Mouse (Mus musculus): ENCODE data around the gene R3hcc1l.

R3hcc1l gene

GRCm38 (mm10) chr19:42518620-42519310 is at the start of gene R3hcc1l:
Gene R3hcc1l (plus strand): TSS chr19:42518759.
- peak; percentile 94 for DNase-seq (ENCODE audit: extremely low spot score)

GRCm38 (mm10) chr19:42471571-42471970 is 47.0 kb upstream of the R3hcc1l start:
- DNase-seq (ENCODE audit: extremely low spot score), result no peak

- DNase-seq (ENCODE audit: extremely low spot score), result peak; percentile 24
These were observed 45.7 kb upstream of the R3hcc1l start for GRCm38 (mm10) chr19:42472831-42473230.

DNA sequence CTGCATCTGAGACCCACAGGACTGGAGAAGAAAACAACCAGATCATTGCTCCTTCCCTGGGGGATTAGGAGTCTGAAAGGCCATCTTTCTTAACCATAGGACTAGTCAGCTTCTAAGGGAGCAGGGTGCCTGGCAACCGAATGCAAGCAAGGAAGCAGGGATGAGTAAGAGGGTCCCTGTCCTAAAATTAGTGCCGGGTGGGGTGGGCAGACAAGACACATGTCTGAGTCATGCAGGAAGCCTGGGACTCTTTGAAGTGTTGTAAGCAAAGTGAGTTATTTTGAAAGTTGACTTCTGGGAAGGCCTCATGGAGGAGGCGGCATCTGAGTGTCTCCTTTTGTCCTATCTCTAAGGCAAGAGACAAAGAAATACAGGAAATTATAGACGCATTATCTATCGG is 40.8 kb upstream of the R3hcc1l start:
- DNase-seq (ENCODE audit: extremely low spot score), result no peak

DNA sequence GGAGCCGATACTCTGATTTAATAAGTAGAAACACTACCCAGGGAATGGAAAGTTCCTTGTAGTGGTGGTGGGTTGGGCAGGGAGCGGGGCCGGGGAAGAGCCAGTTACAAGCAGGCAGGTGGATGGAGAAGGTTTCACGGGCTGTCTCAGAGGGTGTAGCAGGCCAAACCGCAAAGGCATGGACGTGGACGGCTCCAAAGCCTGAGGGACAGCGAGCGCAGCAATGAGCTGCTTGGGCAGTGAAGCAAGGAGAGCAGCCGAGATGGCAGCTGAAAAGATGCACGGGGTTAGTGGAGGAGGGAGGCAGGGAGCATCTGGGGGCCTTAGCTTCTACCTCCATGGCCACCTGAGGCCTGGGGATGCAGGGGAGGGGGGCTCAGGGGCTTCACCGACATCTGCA is 40.3 kb upstream of the R3hcc1l start:
- DNase-seq (ENCODE audit: extremely low spot score), result no peak

DNA sequence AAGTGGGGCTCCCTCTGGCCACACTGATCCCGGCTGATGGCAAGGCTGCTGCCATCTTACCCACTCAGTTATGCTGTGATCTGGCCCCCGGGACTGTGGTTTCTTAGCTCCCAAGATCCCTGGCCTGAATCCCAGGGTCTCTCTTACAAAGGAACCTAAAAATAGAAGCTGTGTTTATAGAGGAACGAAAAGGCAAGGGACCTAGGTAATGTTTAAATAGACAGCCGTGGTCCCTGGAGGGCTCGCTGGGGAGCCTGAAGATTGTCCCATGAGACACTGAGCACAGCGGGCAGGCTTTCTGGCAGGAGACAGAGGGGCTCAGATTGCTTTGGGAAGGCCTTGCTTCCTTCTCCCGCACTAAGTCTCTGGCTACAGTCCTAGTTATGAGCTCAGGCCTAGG is 33.1 kb upstream of the R3hcc1l start:
- DNase-seq (ENCODE audit: extremely low spot score), result no peak

DNA sequence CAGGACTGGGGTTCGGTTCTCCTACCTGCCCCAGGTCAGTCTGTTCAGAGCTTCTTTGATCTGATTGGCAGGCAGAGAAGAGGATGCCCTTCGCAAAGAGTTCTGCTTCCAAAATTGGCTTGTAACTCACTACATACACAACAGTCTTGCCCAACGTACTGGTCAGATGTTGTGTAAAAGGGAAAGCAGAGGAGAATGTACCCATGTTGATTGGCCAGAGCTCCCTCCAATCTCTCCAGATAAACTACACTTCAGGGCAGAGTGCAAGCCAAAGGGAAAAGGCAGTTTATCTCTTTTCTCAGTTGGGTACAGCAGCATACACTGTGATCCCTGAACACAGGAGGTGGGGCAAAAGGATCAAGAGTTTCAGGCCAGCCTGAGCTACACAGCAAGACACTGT is 31.3 kb upstream of the R3hcc1l start:
- no peak for DNase-seq (ENCODE audit: extremely low spot score)

GRCm38 (mm10) chr19:42493257-42493917 is 25.2 kb upstream of the R3hcc1l start:
- DNase-seq (ENCODE audit: extremely low spot score), result no peak

DNA sequence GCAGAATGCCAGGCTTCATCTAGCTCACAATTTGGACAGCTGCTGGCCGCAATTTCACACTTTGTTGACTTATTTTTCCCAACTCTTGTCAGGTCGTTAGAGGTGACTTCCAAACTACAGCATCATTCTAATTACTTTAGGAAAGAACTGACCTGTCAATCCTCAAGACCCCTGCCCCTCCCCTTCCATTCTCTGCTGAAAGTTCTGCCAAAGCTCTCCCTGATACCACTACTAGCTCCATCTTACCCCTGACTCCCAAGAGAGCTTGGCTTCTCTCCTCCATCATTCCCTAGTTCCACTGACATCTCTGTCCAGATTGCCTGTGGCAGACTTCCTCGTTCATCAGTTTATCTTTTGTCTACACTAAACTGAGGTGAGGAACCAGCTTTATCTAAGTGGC is 14.4 kb upstream of the R3hcc1l start:
- no peak for DNase-seq (ENCODE audit: extremely low spot score)

GRCm38 (mm10) chr19:42509625-42510024 is 8.9 kb upstream of the R3hcc1l start:
- no peak for DNase-seq (ENCODE audit: extremely low spot score)

DNA sequence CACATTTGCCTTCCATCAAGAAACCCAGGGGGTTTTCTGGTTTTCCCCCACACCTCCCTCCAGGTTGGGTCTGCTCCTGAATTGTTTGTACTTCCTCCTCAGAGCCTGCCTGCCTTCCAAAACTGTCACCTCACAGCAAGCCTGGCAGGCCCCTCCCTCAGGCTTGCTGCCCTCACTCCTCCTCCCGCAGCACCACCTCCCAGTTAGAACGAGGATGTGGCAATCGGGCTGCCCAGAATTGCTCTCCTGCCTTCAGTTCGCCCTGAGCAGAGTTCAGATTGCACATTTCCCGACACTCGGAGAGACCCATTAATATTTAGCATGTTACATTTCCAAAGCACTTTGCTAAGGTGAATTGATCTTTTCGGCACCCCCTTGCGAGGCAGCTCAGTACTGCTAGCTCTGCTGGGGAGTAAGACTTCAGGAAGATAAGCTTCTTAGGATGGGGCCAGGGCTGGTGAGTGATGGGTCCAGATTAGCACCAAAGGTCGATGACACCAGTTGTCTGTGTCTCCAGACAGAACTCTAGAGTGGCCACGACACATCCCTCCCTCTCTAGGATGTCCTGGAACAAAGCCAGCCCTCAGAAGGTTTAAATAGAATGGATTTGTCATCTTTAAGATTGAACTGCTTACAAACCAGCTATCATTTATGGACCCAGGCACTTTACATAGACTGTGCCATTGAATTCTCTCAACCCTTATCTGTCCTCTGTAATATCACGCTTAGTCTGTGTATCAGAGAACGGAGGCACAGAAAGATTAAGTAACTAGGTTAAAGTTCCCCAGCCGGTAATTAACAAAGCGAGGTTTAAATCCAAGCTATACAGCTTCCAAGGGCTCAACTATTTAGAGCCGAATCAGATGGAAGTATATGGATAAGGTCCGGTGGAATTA is 8.0 kb upstream of the R3hcc1l start:
- DNase-seq (ENCODE audit: extremely low spot score), result no peak

GRCm38 (mm10) chr19:42515656-42516055 is 2.9 kb upstream of the R3hcc1l start:
- DNase-seq (ENCODE audit: extremely low spot score), result no peak

- no peak for DNase-seq (ENCODE audit: extremely low spot score)
These were observed 2.4 kb upstream of the R3hcc1l start for GRCm38 (mm10) chr19:42516121-42516520.

GRCm38 (mm10) chr19:42517957-42518619 is 471 bp upstream of the R3hcc1l start:
- DNase-seq (ENCODE audit: extremely low spot score), result no peak

DNA sequence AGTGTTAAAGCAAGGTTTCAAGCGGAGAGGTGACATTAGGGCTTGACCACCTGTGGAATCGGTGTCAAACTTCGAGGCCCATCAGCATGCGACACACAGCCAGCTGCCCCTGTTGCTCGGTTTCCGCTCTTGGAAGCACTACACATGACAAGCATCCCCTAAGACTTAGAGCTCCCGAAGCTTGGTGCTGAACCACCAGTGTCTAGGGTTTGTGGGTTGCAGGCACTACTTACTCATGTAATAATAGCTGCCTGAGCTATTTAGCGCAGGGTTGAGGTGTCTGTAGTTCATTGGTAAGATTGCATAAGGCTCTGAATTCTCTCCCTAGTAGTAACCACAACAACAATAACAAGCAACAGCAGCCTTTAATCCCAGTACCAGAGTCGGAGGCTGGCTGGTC is 1.2 kb downstream of the R3hcc1l start:
- peak; percentile 10 for DNase-seq (ENCODE audit: extremely low spot score)

- no peak for DNase-seq (ENCODE audit: extremely low spot score)
These were observed 6.1 kb downstream of the R3hcc1l start for GRCm38 (mm10) chr19:42524703-42525102.

- DNase-seq (ENCODE audit: extremely low spot score), result no peak
These were observed 11.5 kb downstream of the R3hcc1l start for GRCm38 (mm10) chr19:42529992-42530437.

DNA sequence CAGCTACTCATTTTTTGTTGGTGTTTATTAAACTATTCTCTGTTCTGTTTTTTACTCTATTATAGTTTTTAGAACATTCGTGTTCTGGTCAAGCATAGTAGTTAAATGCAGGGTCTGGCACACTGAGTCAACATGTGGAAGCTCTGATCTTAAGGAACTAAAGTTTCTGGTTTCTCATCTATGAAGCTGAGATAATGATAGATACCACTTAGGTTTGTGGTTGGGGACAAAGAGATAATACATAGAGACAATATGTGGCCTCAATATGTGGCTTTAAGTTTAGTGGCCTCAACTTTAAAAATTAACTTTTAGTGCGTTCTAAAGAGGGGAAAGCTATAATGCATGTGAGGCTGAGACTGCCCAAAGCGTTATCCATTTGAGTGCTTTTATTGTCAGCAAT is 15.9 kb downstream of the R3hcc1l start:
- no peak for DNase-seq (ENCODE audit: extremely low spot score)

DNA sequence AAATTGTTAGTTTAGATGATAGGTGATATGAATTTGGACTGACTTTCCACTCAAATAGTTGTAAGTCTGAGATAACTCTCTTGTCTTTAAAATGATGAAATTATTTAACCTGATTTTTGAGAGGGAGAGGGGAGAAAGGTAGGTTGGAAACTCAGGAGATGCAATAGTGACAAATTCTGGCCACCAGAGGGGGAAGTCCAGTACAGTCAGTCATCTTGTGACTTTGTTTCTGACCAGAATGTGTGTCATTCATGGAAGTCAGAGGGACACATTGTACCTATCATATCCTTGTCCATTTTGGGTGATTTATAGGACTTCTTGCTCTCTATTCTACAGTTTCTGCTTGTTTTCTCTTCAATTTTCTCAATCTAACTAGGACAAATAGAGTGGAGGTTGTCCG is 19.0 kb downstream of the R3hcc1l start:
- DNase-seq (ENCODE audit: extremely low spot score), result no peak

DNA sequence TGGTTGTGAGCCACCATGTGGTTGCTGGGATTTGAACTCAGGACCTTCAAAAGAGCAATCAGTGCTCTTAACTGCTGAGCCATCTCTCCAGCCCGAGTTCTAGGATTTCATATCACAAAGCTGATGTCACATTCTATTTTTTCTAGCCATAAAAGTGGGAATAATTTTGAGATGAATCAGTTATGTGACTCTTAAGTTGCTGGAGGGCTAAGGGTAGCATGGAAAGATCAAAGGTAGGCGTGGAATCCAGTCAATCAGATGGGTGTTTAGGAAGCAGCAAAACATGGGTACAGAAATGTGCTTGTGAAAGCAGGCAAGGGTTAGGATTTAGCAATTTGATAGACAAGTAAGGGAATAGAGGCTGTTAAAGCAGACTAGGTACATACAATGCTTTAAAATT is 20.4 kb downstream of the R3hcc1l start:
- DNase-seq (ENCODE audit: extremely low spot score), result no peak

DNA sequence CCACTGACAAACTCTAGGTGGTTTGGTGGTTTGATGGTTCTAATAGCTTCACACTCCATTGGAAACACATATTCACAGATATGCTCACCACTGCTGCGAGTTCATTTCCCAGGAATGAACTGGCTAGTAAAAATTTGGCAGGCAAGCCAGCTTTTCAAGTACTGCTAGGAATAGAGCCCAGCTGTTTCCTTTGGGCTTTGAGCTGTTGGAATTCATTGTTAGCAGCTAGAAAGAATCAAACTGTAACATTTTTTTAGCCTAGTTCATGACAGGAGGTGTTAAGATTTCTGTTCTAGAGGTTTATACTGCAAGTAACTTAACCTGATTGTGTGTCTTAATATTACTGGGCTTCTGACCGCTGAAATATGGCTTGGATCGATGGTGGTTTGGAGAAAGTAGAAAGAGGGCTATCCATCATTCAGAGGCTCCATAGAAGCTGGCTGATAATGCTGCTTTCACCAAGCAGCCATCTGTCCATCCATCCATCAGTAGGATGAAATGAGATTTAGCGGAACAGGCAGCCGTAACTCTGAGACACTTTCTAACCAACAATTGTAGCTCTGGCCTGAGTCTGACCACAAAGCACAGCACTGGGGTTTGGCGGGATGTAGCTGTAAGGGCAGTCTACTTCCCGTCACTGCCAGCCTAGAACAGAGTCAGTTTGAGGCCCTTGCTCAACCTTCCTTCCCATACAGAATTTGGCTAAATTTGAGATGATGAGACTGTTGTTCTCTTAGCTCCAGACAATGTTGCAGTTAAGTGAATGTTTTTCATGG is 21.0 kb downstream of the R3hcc1l start:
- peak; percentile 8 for DNase-seq (ENCODE audit: extremely low spot score)
